Mouse (Mus musculus) embryonic fibroblast, embryonic 13.5 days (primary cell): ENCODE measurements around the gene Dbp. TPM values are rescaled to one million over a fixed set of nuclear protein-coding genes. Genes with fewer than 3 reads are reported as not detected.

Experiments
- H3K27ac ChIP-seq: 2 replicates; pipeline ENCODE4 v1.5.1; 2012; ENCODE audit warnings: low read length, control low read depth, inconsistent platforms; ENCODE audit not compliant: insufficient read depth
- H3K4me1 ChIP-seq: 2 replicates; pipeline ENCODE4 v1.6.1; 2011; ENCODE audit warnings: low read length; ENCODE audit not compliant: control insufficient read depth, insufficient read depth
- H3K4me3 ChIP-seq: 2 replicates; pipeline ENCODE4 v1.5.1; 2011; ENCODE audit warnings: mild to moderate bottlenecking, control low read depth, low read length; ENCODE audit not compliant: insufficient read depth
- CTCF ChIP-seq: IDR thresholded peaks from 2 replicates; pipeline ENCODE4 v1.5.1; 2011; ENCODE audit warnings: mild to moderate bottlenecking, control low read depth, low read length, moderate library complexity, borderline replicate concordance; ENCODE audit not compliant: insufficient read depth
- POLR2A ChIP-seq: IDR thresholded peaks from 2 replicates; pipeline ENCODE4 v1.6.1; 2011; ENCODE audit warnings: low read depth, mild to moderate bottlenecking, control low read depth, low read length, moderate library complexity
- polyA plus RNA-seq: library from polyadenylated mRNA; stranded (reverse); fragments of >200 nt; gene quantifications from 2 replicates; pipeline ENCODE4 v1.2.4, GENCODE M21; 2011; ENCODE audit warnings: low read depth; ENCODE audit not compliant: missing spikeins, insufficient read length

Gene Dbp
- polyA plus RNA-seq, 1 experiment = 15.9 TPM

DNA sequence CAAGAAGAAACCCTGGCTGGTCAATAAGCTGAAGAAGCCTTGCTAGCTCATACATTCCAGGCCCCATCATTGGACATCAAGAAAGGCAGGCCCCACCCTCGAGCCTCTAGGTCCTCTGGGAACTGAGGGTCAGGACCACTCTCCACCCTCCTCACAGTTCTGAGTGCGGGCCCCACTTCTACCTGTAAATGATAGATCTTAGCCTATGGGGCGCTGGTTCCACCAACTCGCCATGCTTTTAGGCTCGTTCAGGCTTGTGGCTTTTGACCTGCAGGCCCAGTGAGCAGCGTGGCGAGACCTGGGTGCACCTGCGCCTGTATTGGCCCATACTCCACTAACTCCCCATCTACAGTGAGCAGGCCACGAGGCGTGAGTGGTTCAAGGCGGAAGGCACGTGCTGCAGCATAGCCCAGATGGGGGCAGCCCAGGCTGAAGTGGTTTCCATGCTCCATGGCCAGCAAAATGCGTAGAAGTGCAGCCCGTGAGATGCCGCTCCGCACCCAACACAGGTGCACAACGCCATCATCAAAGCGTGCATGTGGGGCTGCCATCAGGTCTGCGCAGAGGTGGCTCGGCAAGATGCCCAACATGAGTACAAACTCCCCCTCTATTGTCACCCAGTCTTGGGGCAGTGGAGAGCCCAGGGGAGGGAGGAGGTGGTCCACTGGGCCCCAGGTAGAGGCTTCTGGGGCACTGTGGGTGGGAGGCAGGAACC lies 5.7 kb downstream of the Dbp start:
- TF ChIP-seq CTCF (no peak), POLR2A (peak; percentile 33; the same call in 1 of the 2 replicates)

DNA sequence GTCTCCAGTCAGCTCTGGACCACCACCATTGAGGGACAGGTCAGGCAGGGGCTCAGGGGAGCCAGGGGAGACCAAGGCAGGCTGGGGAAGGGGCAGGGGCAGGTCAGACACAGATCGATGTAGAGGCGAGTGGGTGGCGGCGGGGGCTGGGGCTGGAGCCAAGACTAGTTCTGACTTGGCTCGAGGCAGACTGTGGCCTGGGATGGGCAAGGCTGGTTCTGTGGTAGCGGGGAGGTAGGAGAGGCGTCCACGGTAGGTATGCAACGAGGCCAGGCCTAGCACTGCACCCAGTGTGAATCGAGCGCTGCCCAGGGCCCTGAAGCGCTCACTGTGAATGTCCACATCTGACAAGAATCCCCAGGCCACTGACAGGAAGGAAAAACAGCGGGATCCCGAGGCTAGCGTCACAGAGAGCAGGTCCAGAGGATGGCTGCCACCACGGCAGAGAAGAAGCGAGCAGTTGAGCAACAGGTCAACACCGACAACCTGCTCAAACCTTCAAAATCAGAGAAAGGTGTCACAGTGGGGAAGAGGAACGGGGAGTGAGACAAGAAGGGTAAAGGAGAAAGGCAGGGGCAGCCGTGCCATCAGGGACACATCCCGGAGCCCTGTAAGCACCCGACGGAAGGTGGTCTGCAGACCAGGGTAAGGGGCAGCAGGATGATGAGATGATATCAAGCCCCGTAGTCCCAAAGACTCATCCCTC lies 6.6 kb downstream of the Dbp start:
- peaks cover 11% of the 10 kb centered on the region for H3K4me1 ChIP-seq
- no peak overlapping the region for H3K27ac ChIP-seq
- H3K4me3 ChIP-seq = no peak overlapping the region
- TF ChIP-seq CTCF (no peak), POLR2A (no peak; the same call in 1 of the 2 replicates)

More for the DNA sequence above, 5.7 kb downstream of the Dbp start:
- Histone ChIP-seq H3K4me3 (no peak overlapping the region), H3K4me1 (peaks cover 8% of the 10 kb centered on the region), H3K27ac (no peak overlapping the region)

DNA sequence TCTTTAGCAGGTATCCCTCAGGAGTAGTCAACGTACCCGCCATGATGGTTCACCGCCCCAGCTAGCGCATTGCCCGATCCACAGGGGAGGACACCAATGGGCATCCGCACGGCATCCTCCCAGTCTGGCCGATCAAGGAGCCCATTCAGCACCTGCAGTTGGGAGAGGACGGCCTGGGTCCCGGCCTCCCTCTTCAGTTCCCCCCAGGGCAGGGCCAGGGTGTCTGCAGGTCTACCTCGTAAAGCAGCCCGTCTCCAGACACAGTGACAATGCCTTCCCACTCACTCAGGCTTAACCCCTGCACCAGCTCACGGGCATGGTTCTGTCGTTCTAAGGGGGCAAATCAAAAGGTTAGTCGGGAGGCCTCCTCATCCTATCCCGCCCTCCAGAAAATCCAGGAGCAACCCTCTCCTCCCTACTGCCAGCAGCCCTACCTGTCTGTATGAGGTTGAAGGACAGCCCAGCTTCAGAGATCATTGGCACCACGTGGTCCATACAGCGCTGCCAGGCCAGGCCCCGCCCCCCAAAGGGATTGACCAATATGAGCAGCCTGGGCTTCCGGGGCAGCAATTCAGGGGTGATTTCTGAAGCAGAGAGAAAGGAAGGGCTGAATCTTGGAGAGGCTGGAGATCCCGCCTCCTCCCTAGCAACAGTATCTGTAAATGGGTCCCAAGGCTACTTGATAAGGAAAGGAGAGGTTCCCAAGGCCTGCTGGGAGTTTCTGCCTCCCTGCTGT lies 7.3 kb downstream of the Dbp start:
- no peak overlapping the region for H3K27ac ChIP-seq
- H3K4me1 ChIP-seq = peaks cover 9% of the 10 kb centered on the region
- TF ChIP-seq CTCF (no peak), POLR2A (no peak)
- no peak overlapping the region for H3K4me3 ChIP-seq

DNA sequence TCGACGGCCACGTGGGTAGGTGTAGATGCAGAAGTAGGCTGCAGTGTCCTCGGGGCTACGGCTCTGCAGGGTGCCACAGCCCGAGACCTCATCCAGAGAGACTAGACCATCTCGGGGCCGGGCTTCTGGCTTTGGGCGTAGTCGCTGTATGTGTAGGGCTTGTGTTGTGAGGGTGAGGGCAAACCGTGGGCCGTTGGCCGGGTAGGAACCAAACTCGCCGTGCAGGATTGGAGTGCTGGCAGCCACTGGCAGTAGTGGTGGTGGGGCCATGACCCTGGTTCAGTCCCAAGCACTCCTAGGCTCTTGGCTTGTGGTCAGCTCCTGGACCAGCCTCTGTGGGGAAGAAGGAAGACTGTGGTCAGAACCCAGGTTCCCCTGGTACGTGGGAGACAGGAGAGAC lies 8.5 kb downstream of the Dbp start:
- no peak overlapping the region for H3K4me3 ChIP-seq
- no peak overlapping the region for H3K27ac ChIP-seq
- TF ChIP-seq CTCF (no peak), POLR2A (no peak; the same call in 1 of the 2 replicates)
- peaks cover 3% of the 10 kb centered on the region; the same call in 1 of the 2 replicates for H3K4me1 ChIP-seq

DNA sequence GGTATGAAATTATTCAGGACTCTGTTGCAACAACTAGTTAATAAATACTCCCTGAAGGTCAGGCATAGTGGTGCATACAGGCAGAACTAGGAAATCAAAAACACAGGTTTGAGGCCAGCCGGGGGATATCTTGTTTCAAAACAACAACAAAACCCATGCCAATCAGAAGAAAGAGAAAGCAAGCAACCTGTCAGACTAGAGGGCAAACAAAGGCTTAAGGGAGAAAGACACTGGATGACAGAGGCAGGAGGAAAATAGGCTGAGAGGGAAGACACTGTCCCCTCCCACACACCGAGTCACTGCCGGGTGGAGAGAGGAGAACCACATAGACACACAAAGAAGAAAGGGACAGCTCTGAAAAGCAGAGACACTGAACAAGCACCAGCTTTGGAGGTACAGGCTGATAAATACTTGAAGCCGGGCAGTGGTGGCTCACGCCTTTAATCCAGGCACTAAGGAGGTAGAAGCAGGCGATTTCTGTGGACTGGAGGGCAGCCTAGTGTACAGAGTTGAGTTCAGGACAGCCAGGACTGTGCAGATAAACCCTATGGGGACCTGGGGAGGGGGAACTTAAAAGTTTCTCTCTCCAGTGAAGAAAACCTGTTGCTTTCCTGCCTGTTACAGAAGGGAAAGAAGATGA lies 9.1 kb downstream of the Dbp start:
- Histone ChIP-seq H3K27ac (no peak overlapping the region), H3K4me3 (peak overlapping the region; percentile 69)
- TF ChIP-seq POLR2A (no peak), CTCF (no peak)

DNA sequence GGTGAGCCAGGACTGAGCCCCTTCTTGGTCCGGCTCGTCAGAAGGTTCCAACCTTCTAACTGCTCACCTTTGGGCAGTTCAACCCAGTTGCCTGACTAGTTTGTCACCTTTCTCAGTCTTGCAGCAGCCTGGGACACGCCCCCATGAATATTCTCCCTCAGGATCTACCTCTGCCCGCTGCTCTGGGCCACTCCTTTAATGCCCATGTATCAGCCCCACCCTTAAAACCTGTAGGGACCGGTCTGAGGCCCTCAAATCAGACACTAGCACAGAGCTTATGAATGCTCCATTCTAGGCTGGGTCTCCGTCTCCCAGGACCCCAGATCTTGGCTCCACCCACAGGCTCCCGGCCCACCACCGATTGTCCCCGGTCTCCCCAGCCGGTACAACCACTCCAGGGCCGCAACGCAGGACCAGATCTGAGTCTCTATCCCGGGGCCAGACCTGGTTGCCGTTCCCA lies 9.8 kb downstream of the Dbp start:
- H3K4me1 ChIP-seq = peaks cover 3% of the 10 kb centered on the region; the same call in 1 of the 2 replicates
- no peak for TF ChIP-seq CTCF
- TF ChIP-seq POLR2A = no peak
- no peak overlapping the region for H3K27ac ChIP-seq
- peak overlapping the region; percentile 69 for H3K4me3 ChIP-seq

More for the DNA sequence above, 9.1 kb downstream of the Dbp start:
- peaks cover 3% of the 10 kb centered on the region; the same call in 1 of the 2 replicates for H3K4me1 ChIP-seq

DNA sequence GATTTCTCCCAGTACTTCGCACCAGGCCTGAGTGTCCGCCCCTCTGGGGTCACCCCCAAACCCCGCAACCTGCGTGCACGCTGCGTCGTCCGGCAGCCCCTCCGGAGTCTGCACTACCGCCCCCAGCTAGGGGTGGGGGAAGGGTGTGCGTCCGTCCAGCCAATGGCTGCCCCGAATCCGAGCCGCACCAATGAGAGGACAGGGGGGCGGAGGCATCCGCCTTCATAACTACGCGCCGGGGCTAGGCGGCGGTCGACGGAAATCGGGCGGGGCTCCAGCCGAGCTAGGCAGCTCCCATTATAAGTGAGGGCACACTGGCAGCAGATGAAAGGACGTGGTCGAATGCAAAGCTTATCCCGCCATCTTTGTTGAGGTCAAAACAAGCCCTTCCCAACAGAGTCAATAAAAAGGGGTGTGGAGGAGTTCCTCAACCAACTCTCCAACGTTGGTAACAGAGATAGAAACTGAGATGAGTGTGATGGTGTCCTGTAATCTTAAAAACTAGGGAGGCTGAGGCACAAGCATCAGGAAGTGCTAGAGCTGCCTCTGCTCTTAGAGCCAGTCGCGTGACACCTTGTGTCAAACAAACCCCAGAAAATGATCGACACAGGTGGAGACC lies 10.3 kb downstream of the Dbp start, which contains the start of gene Rpl18:
Gene Rpl18, plus strand, starts transcription at position 368 of the 619 bp plus-strand sequence.
- TF ChIP-seq CTCF (no peak), POLR2A (peak; percentile 76)
- Histone ChIP-seq H3K4me3 (peak within 1 kb of the TSS; percentile 69), H3K4me1 (peaks cover 3% of the 10 kb centered on the region; the same call in 1 of the 2 replicates), H3K27ac (no peak within 1 kb of the TSS)

DNA sequence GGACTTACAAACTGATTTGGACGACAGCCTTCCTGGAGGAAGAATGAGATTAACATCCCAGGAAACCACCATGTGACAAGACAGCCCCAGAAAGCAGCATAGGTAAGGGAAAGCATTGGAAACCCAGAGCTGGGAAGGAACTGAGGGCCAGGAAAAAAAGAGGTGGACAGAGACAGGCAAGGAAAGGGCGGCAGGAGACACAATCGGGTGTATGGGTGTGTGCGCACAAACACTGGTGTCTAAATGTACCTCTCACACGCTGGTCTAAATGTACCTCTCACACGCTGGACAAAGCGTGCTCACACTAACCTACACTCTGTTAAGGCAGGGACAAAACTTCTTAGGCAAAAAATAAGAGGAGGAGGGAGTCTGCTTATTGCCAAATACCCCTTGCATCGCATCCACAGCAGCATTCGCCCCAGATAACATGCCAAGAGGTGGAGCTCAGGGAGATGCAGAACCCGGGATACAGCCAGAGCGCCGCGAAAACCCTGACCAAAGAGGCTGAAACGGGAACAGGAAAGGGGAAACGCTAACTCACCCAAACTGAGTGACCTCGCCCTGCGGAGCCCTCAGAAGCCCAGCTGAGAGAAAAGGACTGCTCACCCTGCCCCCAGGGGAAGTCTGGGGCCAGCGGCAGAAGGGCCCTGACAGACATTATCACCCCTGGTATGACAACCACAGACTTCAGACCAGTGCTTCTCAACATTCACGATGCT lies 11.0 kb downstream of the Dbp start:
- Histone ChIP-seq H3K27ac (no peak overlapping the region), H3K4me1 (peaks cover 3% of the 10 kb centered on the region; the same call in 1 of the 2 replicates), H3K4me3 (peak overlapping the region; percentile 10; the same call in 1 of the 2 replicates)
- TF ChIP-seq POLR2A (no peak), CTCF (no peak)

DNA sequence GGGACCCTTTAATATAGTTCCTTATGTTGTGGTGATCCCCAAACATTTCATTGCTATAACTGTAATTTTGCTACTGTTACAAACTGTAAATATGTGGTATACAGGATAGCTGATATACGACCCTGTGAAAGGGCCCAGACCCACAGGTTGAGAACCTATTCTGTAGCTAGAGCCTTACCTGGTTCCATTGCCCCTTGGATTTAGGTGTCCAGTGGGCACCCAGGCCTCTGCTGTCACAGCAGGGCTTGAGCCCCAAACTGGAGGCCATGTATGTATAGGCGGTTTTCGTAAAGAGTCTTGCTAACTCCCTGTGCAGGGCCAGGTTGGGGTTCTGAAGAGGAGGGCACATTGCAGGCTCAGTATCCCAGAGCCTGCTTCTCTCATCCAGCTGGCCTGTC lies 11.6 kb downstream of the Dbp start:
- Histone ChIP-seq H3K27ac (no peak overlapping the region), H3K4me3 (peak overlapping the region; percentile 96), H3K4me1 (peaks cover 3% of the 10 kb centered on the region; the same call in 1 of the 2 replicates)
- TF ChIP-seq CTCF (no peak), POLR2A (no peak)
